Mouse (Mus musculus) hindbrain, embryonic 15.5 days (tissue): ENCODE results near the gene Vsig2. TPM values are rescaled to one million over a fixed set of nuclear protein-coding genes. Genes with fewer than 3 reads are reported as not detected.

Experiments
- ATAC-seq: fragments of 200-750 bp; cut with Nextera tagmentation; 2 replicates; pipeline ENCODE4 v1.8.0; 2017; ENCODE audit warnings: low read depth, moderate number of reproducible peaks, moderate TSS enrichment; ENCODE audit not compliant: low FRiP score
- H3K27ac ChIP-seq: fragments of 300-500 bp; sonication (generic); replicated peaks from 2 replicates; pipeline ENCODE4 v1.5.1; 2015; ENCODE audit warnings: mild to moderate bottlenecking, inconsistent platforms
- H3K27me3 ChIP-seq: fragments of 300-500 bp; sonication (generic); 2 replicates; pipeline ENCODE4 v1.6.1; 2015; ENCODE audit warnings: control low read depth, inconsistent platforms
- H3K36me3 ChIP-seq: fragments of 300-500 bp; sonication (generic); 2 replicates; pipeline ENCODE4 v1.6.1; 2015; ENCODE audit warnings: control low read depth, inconsistent platforms
- H3K4me1 ChIP-seq: fragments of 300-500 bp; sonication (generic); replicated peaks from 2 replicates; pipeline ENCODE4 v1.6.1; 2015; ENCODE audit warnings: control low read depth, inconsistent platforms
- H3K4me2 ChIP-seq: fragments of 300-500 bp; sonication (generic); 2 replicates; pipeline ENCODE4 v1.6.1; 2015; ENCODE audit warnings: moderate library complexity, mild to moderate bottlenecking, inconsistent platforms
- H3K4me3 ChIP-seq: fragments of 300-500 bp; sonication (generic); 2 replicates; pipeline ENCODE4 v1.5.1; 2015; ENCODE audit warnings: mild to moderate bottlenecking, inconsistent platforms
- H3K9ac ChIP-seq: fragments of 300-500 bp; sonication (generic); 2 replicates; pipeline ENCODE4 v1.6.1; 2015; ENCODE audit warnings: inconsistent platforms
- H3K9me3 ChIP-seq: fragments of 300-500 bp; sonication (generic); 2 replicates; pipeline ENCODE4 v1.6.1; 2016; ENCODE audit warnings: control low read depth, inconsistent platforms
- WGBS: fragments of 180-500 bp; shearing (Covaris S2); methylation state at CpG from one replicate; pipeline ENCODE4 v1.1.7; 2015; 5-methylcytosine and 5-hydroxymethylcytosine counted together
- polyA plus RNA-seq: library from polyadenylated mRNA; unstranded; fragments of >200 nt; fragmentation: Nextera tagmentation; extraction: Ambion mirVana; gene quantifications from 2 replicates; pipeline ENCODE4 v1.2.1, GENCODE M21; 2015

Vsig2 gene
- polyA plus RNA-seq, 1 experiment from 2014 or later = 1.4 TPM

DNA sequence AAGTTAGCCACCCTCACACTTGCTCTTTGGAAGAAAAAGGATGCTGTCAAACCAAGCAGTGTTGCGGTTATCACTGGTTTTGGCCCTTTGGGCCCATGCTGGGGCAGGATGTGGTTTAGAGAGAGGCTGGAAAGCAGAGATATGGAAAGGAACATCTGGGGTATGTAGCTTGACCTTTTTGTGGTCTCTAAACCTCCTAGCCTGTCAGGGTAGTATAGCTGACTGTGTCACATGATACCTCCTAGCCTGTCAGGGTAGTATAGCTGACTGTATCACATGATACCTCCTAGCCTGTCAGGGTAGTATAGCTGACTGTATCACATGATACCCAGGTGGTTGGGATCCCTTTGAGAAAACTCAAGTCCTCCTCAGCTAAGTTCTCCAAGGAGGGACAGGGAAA lies 15.2 kb downstream of the Vsig2 start:
- H3K36me3 ChIP-seq = no peaks in the 10 kb centered on the region

DNA sequence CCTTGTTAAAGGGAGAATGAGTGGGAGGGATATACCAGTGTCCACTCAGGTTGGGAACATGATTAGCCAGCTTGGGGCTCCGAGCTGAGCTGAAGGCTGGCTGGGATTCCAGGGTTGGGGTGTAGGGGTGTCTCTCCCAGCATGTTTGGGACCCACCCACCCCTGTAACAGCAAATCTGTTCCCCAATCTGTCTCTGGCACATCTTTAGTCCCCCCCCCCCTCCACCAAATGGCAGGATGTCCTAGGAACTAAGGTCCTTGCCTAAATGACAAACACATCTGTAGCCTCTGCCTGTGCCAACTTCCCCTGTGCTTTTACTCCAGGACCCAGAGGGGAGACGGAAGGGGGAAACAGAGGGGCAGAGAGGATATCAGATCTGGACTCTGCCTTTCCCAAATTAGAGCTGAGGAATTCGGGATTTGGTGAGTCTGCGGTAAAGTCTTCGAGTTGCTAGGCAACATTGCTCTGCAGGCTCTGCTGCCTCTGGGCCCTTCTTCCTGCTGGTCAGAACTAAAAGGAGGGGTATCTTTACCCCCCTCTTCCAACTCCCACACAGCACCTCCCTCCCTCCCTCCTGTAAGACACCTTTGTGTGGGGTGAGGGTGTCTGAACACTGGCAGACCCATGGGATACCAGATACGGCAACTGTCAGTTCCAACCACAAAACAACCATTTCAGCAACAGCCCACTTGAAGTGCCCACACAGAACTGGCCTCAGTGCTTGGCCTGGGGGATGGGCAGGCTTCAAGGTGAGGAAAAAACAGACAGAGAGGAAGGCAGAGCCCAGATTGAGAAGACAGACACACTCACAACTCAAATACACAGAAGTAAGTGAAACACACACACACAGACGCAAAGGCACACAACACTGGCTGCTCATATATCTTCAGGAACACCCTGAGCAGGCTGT lies 16.0 kb downstream of the Vsig2 start, which contains the start of gene Siae:
TSS of gene Siae (plus strand) at position 861 of the 911 bp plus-strand sequence.
- Histone ChIP-seq H3K9ac (no peak within 1 kb of the TSS), H3K27me3 (peaks cover 49% of the 10 kb centered on the region), H3K9me3 (no peaks in the 10 kb centered on the region), H3K4me1 (peaks cover 15% of the 10 kb centered on the region), H3K4me3 (no peak within 1 kb of the TSS), H3K4me2 (no peak within 1 kb of the TSS), H3K27ac (no peak within 1 kb of the TSS), H3K36me3 (no peaks in the 10 kb centered on the region)
- no peak for ATAC-seq
- WGBS = 27% methylated on average over 7 of the region's 7 CpGs

More for the DNA sequence above, 15.2 kb downstream of the Vsig2 start:
- Histone ChIP-seq H3K27ac (no peak overlapping the region), H3K4me1 (peaks cover 15% of the 10 kb centered on the region), H3K9me3 (no peaks in the 10 kb centered on the region), H3K4me3 (no peak overlapping the region), H3K4me2 (no peak overlapping the region), H3K9ac (no peak overlapping the region), H3K27me3 (peaks cover 57% of the 10 kb centered on the region)
- no peak for ATAC-seq
- 95% methylated on average over 1 of the region's 1 CpGs for WGBS

DNA sequence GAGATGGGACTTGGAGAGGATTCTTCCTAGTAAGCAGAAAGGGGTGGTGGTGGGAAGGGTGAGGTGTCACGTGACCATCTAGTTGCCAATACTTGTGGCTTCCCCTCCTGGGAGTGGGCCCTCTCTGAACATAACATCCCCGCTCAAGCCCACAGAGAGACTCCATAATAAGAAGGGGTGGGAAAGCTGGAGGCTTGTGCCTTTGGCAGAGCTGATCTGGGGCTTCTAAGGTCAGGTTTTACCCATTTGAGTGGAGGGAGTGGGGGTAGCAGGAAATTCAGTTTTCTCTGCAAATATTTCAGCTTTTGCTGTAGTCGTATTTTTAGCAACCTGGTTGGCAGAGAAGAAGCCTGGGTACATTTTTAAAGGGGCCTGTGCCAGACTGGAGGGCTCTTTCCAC lies 17.3 kb downstream of the Vsig2 start:
- no peak overlapping the region for H3K9ac ChIP-seq
- no peak for ATAC-seq
- peaks cover 36% of the 10 kb centered on the region for H3K27me3 ChIP-seq
- H3K36me3 ChIP-seq = no peaks in the 10 kb centered on the region
- H3K4me1 ChIP-seq = peaks cover 15% of the 10 kb centered on the region
- no peaks in the 10 kb centered on the region for H3K9me3 ChIP-seq
- no peak overlapping the region for H3K4me2 ChIP-seq
- no peak overlapping the region for H3K4me3 ChIP-seq
- H3K27ac ChIP-seq = no peak overlapping the region
- 74% methylated on average over 3 of the region's 3 CpGs for WGBS

DNA sequence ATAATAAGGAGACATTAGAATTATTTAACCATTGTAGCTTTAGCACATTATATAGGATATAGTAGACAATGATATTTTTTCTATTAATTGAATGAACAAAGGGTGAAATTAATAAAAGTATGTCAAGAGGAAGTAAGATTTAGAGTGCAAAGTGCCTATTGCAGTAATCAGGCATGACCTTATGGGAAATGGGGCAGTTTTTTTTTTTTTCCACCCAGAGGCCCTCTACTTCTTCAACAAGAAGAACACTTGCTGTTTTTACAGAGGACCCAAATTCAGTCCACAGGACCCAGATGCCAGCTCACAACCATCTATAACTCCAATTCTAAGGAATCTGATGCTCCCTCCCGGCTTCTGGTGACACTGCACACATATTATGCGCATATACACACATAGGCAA lies 21.6 kb downstream of the Vsig2 start:
- no peak overlapping the region for H3K9ac ChIP-seq
- 87% methylated on average over 2 of the region's 2 CpGs for WGBS
- ATAC-seq = no peak
- no peaks in the 10 kb centered on the region for H3K36me3 ChIP-seq
- peaks cover 2% of the 10 kb centered on the region; the same call in 1 of the 2 replicates for H3K27me3 ChIP-seq
- no peak overlapping the region for H3K4me3 ChIP-seq
- H3K4me2 ChIP-seq = no peak overlapping the region
- no peaks in the 10 kb centered on the region for H3K9me3 ChIP-seq
- no peaks in the 10 kb centered on the region for H3K4me1 ChIP-seq
- no peak overlapping the region for H3K27ac ChIP-seq

DNA sequence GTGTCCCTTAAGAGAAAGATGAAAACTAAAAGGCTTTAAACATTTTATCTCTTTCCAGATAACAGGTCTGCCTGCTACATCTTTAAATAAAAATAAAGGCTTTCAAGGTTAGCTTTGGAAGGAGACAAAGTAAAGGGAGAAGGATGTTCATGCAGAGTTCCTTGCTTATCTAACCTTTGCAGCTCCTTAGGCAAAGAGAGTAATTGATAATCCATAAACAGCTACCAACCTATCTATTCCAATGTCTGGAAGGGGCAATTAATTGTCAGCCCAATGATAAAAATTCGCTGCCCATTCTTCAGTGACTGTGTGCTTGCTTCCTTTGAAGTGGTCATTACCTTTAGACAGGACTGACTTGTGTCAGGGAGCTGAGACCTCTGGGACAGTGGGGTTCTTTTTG lies 24.8 kb downstream of the Vsig2 start:
- no peak for ATAC-seq
- Histone ChIP-seq H3K36me3 (no peaks in the 10 kb centered on the region), H3K9ac (no peak overlapping the region), H3K27ac (no peak overlapping the region), H3K27me3 (no peaks in the 10 kb centered on the region), H3K4me3 (no peak overlapping the region), H3K9me3 (no peaks in the 10 kb centered on the region), H3K4me2 (no peak overlapping the region), H3K4me1 (peaks cover 7% of the 10 kb centered on the region)
- WGBS = 70% methylated on average over 1 of the region's 1 CpGs

DNA sequence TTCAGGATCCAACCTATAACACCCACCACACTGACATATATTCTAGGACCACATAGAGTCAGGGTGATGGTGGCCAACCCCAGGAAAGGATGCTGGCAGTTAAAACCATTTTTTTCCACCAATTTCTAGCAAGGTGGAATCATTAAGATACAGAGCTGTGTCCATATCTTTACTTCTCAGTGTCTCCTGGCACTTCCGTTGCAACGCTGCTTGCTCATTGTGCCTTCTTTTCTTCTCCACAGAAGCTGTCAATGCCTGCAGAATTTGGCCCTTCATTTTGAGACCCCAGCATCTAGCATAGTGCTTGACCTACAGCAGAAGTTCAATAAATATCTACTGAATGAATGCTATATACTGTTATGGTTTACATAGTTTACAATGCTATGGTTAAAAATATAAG lies 28.0 kb downstream of the Vsig2 start:
- Histone ChIP-seq H3K9ac (no peak overlapping the region), H3K4me1 (peaks cover 7% of the 10 kb centered on the region), H3K4me3 (no peak overlapping the region), H3K4me2 (no peak overlapping the region), H3K27ac (no peak overlapping the region), H3K9me3 (no peaks in the 10 kb centered on the region), H3K27me3 (no peaks in the 10 kb centered on the region), H3K36me3 (no peaks in the 10 kb centered on the region)
- 87% methylated on average over 2 of the region's 2 CpGs for WGBS
- ATAC-seq = no peak

DNA sequence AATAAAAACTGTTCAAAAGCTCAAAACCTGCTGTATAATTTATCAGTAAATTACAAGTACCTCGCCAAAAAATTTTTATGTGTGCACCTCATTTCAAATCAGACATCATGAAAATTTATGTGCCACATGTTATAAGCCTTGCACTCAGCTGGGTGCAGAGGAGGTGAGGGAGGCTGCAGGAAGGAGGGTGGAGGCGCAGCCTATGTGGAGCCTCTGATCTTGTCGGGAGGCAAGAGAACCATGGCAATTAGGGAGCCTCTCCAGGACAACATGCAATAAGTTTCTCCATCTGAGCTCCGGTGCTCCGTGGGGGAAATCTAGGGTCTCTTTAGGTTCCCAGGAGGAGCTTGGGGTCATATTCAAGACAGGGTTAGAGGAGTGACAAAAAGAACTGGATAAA lies 28.4 kb downstream of the Vsig2 start:
- Histone ChIP-seq H3K4me1 (peaks cover 7% of the 10 kb centered on the region), H3K9me3 (no peaks in the 10 kb centered on the region), H3K27me3 (no peaks in the 10 kb centered on the region), H3K4me2 (no peak overlapping the region), H3K4me3 (no peak overlapping the region), H3K9ac (no peak overlapping the region), H3K27ac (no peak overlapping the region), H3K36me3 (no peaks in the 10 kb centered on the region)
- ATAC-seq = no peak
- WGBS = 54% methylated on average over 5 of the region's 5 CpGs

DNA sequence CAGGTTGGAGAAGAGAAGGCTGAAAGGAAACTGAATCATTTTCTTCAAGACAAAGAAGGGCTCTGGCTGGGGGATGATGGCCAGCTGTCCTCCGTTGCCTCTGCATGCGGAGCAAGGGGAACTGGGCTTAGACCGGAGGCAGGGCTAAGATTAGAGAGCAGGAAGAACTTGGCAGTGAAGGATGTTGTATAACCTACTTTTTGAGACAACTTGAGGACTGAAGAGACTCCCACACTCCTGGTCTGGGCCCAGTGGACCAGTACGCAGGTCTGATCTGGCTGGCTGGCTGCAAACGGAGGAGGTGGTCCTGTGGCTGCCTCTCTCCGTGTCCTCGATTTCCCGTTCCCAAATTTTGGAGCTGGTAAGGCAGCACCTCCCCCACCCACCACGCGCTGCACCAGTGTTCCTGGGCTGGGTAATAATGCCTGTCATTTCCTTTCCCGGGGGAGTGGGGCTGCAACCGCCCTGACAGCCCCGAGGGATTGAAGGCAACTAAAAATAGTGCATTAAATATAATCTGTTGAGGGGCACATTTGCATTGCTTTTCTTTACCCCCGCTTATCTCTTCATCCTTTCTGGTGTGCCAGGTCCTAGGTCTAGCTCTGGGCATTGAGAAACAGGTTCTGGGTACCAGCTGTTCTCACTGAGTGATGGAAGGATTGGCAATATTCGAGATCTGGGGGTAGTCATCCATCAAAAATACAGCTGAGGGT lies 29.0 kb downstream of the Vsig2 start:
- H3K9me3 ChIP-seq = no peaks in the 10 kb centered on the region
- peak overlapping the region; percentile 5; the same call in 1 of the 2 replicates for H3K4me2 ChIP-seq
- no peaks in the 10 kb centered on the region for H3K27me3 ChIP-seq
- no peak overlapping the region for H3K4me3 ChIP-seq
- H3K9ac ChIP-seq = no peak overlapping the region
- 38% methylated on average over 15 of the region's 15 CpGs for WGBS
- H3K4me1 ChIP-seq = peaks cover 7% of the 10 kb centered on the region
- H3K36me3 ChIP-seq = no peaks in the 10 kb centered on the region
- no peak overlapping the region for H3K27ac ChIP-seq
- ATAC-seq = 0 out of 2 replicates have a peak, but pooled peaks have one; percentile 53

DNA sequence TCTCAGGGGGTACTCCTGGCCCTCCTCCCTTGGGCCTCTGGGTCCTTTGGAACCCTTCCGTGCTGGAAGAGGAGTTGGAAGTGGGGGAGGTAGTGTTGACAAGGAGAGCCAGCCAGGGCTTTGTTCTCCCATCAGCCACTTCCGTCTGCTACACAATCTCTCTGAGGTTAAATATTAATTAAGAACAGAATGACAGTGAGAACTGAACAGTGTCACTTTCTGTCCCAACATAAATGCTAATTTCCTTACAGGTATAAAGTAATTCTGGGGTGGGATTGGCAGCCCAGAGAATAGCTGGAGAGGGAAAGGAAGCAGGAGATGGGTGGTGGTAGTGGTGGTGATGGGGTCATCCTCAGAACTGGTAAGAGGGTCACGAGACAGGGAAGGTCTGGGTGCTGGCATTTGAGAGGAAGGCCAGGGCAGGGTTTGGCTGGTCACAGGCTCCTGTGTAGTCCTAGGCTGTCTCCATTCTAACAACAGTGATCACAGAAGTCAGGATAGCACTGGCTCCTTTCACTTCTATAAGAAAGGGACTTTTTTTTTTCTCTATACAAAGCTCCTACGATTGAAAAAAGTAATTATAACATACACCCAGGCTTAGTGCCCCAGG lies 29.7 kb downstream of the Vsig2 start:
- no peak overlapping the region for H3K4me2 ChIP-seq
- no peaks in the 10 kb centered on the region for H3K36me3 ChIP-seq
- H3K4me3 ChIP-seq = no peak overlapping the region
- no peaks in the 10 kb centered on the region for H3K9me3 ChIP-seq
- H3K4me1 ChIP-seq = peaks cover 7% of the 10 kb centered on the region
- H3K27me3 ChIP-seq = no peaks in the 10 kb centered on the region
- 34% methylated on average over 4 of the region's 4 CpGs for WGBS
- H3K9ac ChIP-seq = no peak overlapping the region
- 0 out of 2 replicates have a peak, but pooled peaks have one; percentile 45 for ATAC-seq
- H3K27ac ChIP-seq = no peak overlapping the region

DNA sequence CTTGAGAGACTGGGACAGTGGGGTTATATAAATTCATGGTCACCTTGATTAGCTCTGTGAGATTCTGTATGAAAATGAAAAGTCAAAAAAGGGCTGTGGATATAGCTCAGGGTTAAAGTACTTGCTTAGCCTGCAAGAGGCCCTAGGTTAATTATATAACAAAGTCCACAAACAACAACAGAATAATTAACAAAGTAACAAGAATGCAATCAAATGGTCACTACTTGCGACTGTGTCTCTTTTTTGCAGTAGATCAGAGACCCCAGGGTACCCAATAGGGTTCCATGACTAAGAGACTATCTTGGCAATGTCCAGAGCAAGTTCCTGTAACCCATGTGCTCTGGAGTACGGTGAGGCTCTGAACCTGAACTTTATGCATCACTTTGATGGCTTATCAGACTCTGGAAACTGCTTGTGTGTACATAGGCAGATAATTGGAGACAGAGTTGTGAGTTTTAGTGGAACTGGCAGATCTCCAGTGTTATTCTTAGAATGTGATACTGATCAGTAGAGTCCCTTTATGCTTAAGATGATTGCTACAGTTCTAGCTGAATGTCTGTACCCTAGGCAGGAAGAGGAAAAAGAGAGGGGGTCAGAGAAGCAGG lies 30.3 kb downstream of the Vsig2 start:
- H3K36me3 ChIP-seq = no peaks in the 10 kb centered on the region
- no peak for ATAC-seq
- H3K4me3 ChIP-seq = no peak overlapping the region
- no peak overlapping the region for H3K9ac ChIP-seq
- 85% methylated on average over 2 of the region's 2 CpGs for WGBS
- H3K27me3 ChIP-seq = no peaks in the 10 kb centered on the region
- H3K27ac ChIP-seq = no peak overlapping the region
- H3K4me1 ChIP-seq = peaks cover 7% of the 10 kb centered on the region
- H3K4me2 ChIP-seq = no peak overlapping the region
- H3K9me3 ChIP-seq = no peaks in the 10 kb centered on the region

DNA sequence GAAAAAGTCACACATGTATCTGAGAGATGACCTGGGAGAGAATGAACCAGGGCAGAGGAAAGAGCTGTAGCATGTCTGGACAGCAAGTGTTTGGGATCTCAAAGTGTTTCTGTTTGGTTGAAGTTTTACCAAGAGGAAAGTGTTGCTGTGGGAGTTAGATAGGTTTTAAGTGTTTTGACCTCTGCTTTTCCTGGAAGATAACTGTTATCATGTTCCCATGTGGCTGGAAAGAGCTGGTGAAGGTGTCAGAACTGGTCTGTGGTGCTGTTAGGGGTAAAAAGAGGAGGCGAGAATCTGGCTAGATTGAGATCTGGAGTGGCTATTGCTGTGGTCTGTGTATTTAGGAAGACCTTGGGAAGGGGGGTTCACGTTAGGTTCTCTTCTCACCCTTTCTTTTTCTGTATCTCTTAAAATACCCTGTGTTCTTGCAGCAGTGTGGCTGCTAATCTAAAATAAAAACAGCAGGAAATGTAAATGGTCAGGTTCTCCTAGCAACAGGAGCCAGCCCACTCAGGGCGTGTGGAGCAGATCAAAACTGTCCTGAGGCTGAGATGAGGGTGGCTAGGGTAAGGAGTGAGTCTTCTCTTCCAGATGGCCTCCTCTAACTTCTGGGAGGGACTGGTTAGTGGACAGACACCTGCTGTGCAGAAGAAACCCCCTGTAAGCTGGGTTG lies 33.3 kb downstream of the Vsig2 start:
- 63% methylated on average over 3 of the region's 3 CpGs for whole genome bisulfite sequencing
- H3K27me3 ChIP-seq = no peaks in the 10 kb centered on the region
- H3K9ac ChIP-seq = no peak overlapping the region
- H3K4me1 ChIP-seq = peaks cover 20% of the 10 kb centered on the region
- no peak for ATAC-seq
- H3K4me2 ChIP-seq = no peak overlapping the region
- no peaks in the 10 kb centered on the region for H3K9me3 ChIP-seq
- no peak overlapping the region for H3K27ac ChIP-seq
- H3K36me3 ChIP-seq = no peaks in the 10 kb centered on the region
- no peak overlapping the region for H3K4me3 ChIP-seq
